In the genomic region with DNA sequence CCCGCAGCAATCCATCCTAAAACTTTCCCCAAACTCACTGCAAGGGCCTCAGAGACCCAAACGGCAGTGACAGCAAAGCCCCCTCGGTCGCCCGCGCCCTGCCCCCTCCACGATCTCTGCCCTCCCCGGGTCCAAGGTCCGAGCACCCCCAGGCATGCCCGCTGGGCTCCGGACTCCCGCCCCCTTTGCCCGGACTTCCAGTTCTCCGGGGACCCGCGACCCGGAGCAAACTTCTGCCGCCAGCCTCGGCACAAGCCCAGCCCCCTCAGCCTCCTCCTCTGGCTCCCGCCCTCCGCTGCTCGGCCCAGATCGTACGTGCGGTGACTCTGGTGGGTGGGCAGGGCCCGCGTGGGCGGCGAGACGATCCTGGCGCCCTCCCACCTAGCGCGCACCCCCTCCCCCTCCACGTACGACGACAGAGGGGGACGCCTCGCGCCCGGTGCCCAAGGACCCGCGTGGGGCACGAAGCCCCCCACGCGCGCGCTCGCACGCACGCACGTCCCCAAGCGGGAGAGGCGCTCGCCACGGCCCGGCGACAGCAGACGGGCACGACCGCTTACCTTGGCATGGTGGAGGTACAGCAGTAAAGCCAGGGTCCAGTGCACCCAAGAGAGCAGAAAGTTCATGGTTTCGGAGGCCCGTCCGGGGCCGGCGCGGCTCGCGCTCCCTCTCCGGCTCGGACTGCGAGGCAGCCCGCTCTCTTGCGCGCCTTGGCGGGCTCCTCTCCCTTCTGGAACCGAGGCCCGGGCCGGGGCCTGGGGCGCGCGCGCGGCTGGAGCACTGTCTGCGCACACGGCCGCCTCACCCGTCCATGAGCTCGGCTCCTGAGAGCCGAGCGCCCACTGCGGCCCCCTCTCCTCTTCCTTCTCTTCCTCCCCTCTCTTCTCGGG, we compare ENCODE assay signal across 8 mouse cellular contexts. TPM values are rescaled to one million over a fixed set of nuclear protein-coding genes. Genes with fewer than 3 reads are reported as not detected.
DNase-seq lines count a peak whose midpoint lies in the region; ATAC-seq and TF ChIP-seq lines count a peak whose summit lies in the region.

No protein-coding gene starts in this region.

- no peaks in the 10 kb centered on the region for H3K36me3 ChIP-seq in hindbrain, embryonic 12.5 days

- peak overlapping the region; percentile 83 for H3K4me3 ChIP-seq in cerebellum, adult 2 months (replicated peaks; ENCODE audit: insufficient read depth, low read depth, low read length)
- peak overlapping the region; percentile 86 for H3K4me3 ChIP-seq in hindbrain, embryonic 12.5 days

- WGBS in cerebellum, adult 2 months, result under 1% methylated on average over 88 of the region's 92 CpGs
- under 1% methylated on average over 81 of the region's 92 CpGs for WGBS in hindbrain, embryonic 12.5 days

- TF ChIP-seq POLR2A in cerebellum, adult 2 months (IDR thresholded peaks at IDR 0.05; ENCODE audit: borderline replicate concordance, insufficient read depth, low read length), result 0 out of 2 replicates have a peak, but pooled peaks have one; percentile 18

- H3K4me2 ChIP-seq in hindbrain, embryonic 12.5 days (replicated peaks), result peak overlapping the region; percentile 85

- no peaks in the 10 kb centered on the region for H3K9me3 ChIP-seq in hindbrain, embryonic 12.5 days (replicated peaks)

- peak overlapping the region; percentile 83 for H3K27ac ChIP-seq in cerebellum, adult 2 months (ENCODE audit: insufficient read depth, low read length)
- peak overlapping the region; percentile 91 for H3K27ac ChIP-seq in hindbrain, embryonic 12.5 days

- peak overlapping the region; percentile 94 for H3K9ac ChIP-seq in hindbrain, embryonic 12.5 days

- H3K27me3 ChIP-seq in cerebellum, adult 2 months (ENCODE audit: control insufficient read depth, insufficient read depth, low read length), result no peaks in the 10 kb centered on the region
- peaks cover 5% of the 10 kb centered on the region; the same call in 1 of the 2 replicates for H3K27me3 ChIP-seq in hindbrain, embryonic 12.5 days

- TF ChIP-seq CTCF in cerebellum, adult 2 months (IDR thresholded peaks at IDR 0.05; ENCODE audit: borderline replicate concordance, insufficient read depth, low read depth, low read length), result no peak

- DNase-seq in Muller cell, postnatal 12 days (ENCODE audit: inconsistent ontology term), result peak; percentile 81
- peak; percentile 80 to 82 for DNase-seq in cerebellum, adult 2 months
- peak; percentile 68 to 72 for DNase-seq in frontal cortex, postnatal 10 days (ENCODE audit: low spot score in 2 of 2)
- peak; percentile 48 to 60 for DNase-seq in left cerebral cortex, adult 18-20 months (ENCODE audit: low spot score in 2 of 2)
- peak; percentile 78 for DNase-seq in lung, postnatal 36 days
- peak; percentile 53 to 71 for DNase-seq in right cerebral cortex, adult 2 months (ENCODE audit: low spot score in 2 of 2)
- peak; percentile 76 to 80 for DNase-seq in urinary bladder, postnatal 4 days (ENCODE audit: low spot score in 2 of 2)

- peak; percentile 52 for ATAC-seq in hindbrain, embryonic 12.5 days (ENCODE audit: low FRiP score)

- H3K4me1 ChIP-seq in cerebellum, adult 2 months (ENCODE audit: control insufficient read depth, insufficient read depth, low read length), result peaks cover 22% of the 10 kb centered on the region
- peaks cover 46% of the 10 kb centered on the region for H3K4me1 ChIP-seq in hindbrain, embryonic 12.5 days

RNA-seq across cellular contexts. Expression of a gene that starts 1.2 kb away (rescaled TPM):
- polyA plus RNA-seq in cerebellum, adult 2 months (2012; rRNA removed), result 195 and 196 TPM in 2 replicates
- 4.0 and 4.7 TPM in 2 replicates for polyA plus RNA-seq in hindbrain, embryonic 12.5 days (2016; fragmentation: Nextera tagmentation; extraction: Ambion mirVana)
- 10 to 100 TPM; 61.1 to 88.1 TPM for total RNA-seq in left cerebral cortex, adult 18-20 months (2021)

Comparison
In these comparisons a context has a peak if more than half of its experiments do, and no peak if none do; other contexts are left out.
1. Peak in every context shown above with its lines: DNase-seq, ATAC-seq, H3K4me3 ChIP-seq and H3K27ac ChIP-seq.
2. RNA of a gene that starts 1.2 kb away (polyA plus RNA-seq): 195 to 196 TPM in cerebellum, adult 2 months; 4.0 to 4.7 TPM in hindbrain, embryonic 12.5 days; every median in the first group is over 10 times any median in the second.